Mouse (Mus musculus): ENCODE data around the gene Nat8f2.
"Not testable (repeated sequence)": the region's sequence is repeated elsewhere in the genome, so short reads cannot be mapped to it uniquely, and the experiment has no call there.

Nat8f2 gene

DNA sequence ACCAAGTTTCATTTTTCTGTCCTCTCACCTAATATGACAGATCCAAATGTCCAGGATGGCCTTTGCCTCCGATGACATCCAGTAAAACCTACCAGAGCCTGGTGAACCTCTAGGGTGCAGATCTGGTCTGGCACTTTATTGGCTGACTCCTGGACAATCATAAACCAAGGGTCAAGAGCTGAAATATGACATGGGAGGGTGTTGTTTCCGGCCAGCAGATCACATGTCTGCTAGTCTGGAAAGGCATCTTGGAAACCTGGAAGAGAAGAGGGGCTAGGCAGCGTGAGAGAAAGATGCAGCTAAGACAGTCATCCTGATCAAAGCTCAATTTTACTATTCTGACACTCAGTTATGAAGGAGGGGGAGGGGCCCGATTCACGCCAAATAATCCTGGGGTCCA is at the start of gene Nat8f2:
TSS of gene Nat8f2 (minus strand) at position 153 of the 400 bp plus-strand sequence.
- DNase-seq: not testable (repeated sequence)

DNA sequence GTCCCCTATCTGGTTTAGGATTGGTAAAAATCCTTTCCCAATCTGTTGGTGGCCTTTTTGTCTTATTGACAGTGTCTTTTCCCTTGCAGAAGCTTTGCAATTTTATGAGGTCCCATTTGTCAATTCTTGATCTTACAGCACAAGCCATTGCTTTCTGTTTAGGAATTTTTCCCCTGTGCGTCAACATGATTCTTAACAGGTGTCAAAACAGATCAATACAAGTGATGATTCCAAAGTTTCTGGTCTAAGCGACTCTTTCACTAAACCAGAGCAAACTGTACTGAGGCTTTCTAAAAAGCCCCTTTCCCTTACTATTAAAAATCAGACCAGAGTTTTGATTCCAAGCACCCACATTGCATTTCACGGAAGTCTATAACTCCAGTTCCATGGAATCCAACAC is 49.4 kb upstream of the Nat8f2 start:
- DNase-seq: not testable (repeated sequence)

DNA sequence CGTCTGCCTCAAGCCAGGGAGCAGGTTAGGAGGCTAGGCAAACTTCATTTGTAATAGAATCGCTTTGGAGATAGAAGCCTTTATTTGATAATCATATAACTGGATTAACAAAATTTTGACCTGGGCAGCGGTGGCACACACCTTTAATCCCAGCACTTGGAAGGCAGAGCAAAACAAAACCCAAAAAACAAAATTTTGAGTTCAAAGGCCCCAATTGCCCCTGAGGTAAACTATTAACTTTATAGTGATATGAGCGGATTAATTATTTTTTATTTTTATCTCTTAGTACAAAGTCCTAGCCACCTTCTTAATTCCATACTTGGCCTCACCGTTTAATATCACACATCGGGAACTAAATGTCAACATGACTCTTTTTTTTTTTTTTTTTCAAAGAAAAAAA is 47.6 kb upstream of the Nat8f2 start:
- DNase-seq: no peak

DNA sequence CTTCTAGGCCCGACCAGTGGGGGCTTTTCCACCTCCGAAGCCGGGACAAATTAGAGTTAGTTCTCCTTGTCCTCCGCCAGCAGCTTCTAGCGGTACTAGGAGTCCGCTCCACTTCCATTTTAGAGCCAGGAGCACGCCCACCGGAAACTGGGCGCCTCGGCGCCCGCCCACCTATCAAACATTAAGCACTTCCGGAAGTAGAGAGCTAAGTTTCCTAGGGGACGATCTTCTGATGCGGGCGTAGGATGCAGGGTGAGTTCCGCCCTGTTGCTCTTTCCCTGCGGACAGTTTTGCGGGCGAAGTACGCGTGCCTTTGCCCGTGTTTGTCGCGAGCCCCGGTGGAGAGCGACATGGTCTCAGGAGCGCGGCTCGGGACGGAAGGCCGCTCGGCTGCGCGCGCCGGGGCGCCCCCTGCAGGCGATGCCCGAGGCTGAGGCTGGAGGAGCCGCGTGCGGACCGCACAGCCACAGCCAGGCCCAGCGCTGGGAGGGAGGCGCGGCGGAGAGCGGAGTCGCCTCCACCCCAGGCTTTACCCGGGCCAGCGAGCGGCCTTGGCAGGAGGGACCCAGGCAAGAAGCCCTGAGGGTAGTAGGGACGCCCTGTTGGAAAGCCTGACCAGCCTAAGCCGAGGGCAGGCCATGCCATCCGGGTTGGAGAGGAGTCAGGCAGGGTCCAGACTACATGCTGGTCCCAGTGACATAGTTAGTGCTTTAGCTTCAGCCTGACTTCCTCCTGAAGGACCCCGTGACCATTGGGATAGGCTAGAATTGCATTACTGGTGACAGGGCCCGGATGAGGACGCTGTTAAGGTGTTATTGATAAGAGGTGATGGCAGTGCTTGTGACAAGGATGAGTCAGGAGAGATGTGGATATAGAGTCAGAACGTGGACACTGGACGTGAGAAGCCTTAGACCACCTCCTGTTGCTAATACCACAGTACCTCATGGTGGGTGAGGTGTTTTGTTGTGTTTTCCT is 46.9 kb upstream of the Nat8f2 start, which contains the start of gene Nat8f1:
TSS of gene Nat8f1 (minus strand) at position 149 of the 975 bp plus-strand sequence.
- peak; percentile 85 for DNase-seq

DNA sequence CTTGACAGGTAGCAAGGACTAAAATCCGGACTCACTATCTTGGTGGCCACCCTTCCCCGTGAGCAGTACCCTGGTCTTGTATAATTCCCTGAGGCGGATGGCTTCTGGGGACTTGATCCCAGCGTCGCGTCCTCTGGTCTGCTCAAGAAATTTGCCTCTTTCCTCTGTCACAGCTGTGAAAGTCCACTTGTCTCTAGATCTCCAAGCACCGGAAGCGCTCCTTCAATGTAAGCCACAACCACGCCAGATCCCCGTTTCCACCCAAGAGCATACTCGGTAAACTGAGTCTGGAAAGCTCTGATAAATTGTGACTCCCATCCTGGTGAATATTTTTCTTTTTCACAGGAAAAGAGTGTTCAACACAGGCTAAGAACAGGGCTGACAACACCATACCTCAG is 46.2 kb upstream of the Nat8f2 start:
- no peak for DNase-seq

DNA sequence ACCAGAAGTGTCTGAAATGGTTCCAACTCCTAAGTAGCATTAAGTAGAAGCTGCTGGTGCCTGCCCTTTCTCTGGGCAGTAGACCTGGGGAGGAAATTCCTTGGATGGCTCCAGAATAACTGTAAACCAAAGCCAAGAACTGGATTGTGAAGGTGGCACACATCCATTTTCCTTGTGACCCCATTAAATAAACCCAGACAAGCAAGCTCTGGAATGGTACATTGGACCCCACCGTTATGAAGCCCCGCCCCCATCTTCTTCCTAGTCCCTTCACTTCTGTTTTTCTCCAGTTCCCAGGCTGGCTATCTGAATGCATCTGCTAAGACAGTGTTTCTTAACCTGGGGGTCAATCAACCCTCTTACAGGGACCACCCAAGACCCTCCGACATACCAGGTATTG is 42.6 kb upstream of the Nat8f2 start, which contains the start of gene Tprkb:
TSS of gene Tprkb (plus strand) at position 279 of the 400 bp plus-strand sequence.
- no peak for DNase-seq

- no peak for DNase-seq
Observed at GRCm38 (mm10) chr6:85909704-85910103, 40.7 kb upstream of the Nat8f2 start.

- no peak for DNase-seq
Observed at GRCm38 (mm10) chr6:85908341-85908740, 39.4 kb upstream of the Nat8f2 start.

DNA sequence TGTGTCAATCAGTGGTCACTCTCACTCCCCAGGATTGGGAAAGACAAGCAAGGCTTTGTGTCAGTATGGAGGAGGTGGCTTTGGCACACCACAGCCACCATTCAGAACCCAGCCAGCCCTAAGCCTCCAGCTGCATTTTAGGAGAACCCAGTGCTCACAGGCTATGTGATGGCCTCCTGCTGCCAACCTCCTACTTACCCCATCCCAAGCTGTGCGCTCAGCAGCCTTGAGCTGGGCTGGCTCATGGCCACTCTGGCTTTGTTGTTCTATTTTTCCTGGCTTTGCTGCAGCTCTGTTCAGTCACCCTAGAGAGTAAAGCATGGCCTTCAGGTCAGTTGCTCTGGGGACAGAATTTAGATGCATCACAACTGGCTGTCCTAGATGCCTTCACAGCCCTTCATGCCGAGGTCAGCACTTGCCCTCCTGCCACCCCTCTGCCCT is 38.0 kb upstream of the Nat8f2 start:
- peak; percentile 62 for DNase-seq

DNA sequence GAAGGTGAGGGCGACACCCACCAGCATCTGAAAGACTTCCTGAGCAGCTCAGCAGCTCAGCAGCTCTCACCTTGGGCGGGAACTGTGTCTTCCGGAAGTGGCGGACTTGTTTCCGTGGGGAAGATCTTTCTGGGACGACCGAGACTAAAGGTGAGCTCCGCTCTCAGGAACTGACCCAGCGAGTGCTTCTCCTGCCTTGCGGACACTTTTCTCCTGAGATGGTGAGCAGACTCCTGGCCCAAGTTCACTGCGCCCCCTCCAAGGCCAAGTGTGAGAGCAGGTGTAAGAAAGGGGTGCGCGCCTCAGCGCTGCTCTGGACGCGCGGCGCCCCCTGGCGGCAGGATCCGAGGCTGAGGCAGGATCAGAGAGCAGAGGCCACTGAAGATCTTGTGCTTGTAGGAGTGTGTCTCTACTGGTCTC is 35.7 kb upstream of the Nat8f2 start, which contains the start of gene Nat8f4:
TSS of gene Nat8f4 (minus strand) at position 243 of the 420 bp plus-strand sequence.
- DNase-seq: peak; percentile 79

GRCm38 (mm10) chr6:85902303-85902702 is 33.3 kb upstream of the Nat8f2 start:
- no peak for DNase-seq

- not testable (repeated sequence) for DNase-seq
Observed at GRCm38 (mm10) chr6:85898596-85899475, 29.9 kb upstream of the Nat8f2 start.

DNA sequence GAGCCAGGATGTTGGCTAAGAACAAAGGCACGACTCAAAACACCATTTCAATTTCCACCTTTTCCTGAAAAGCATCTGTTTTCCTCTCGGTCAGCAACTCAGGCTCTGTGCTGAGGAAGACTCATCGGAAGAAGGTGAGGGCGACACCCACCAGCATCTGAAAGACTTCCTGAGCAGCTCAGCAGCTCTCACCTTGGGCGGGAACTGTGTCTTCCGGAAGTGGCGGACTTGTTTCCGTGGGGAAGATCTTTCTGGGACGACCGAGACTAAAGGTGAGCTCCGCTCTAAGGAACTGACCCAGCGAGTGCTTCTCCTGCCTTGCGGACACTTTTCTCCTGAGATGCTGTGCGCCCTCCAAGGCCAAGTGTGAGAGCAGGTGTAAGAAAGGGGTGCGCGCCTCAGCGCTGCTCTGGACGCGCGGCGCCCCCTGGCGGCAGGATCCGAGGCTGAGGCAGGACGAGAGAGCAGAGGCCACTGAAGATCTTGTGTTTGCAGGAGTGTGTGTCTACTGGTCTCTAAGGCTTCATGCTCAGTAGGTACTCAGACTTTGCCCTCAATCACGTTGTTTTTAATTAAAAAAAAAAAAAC is 26.2 kb upstream of the Nat8f2 start:
- peak; percentile 28 for DNase-seq

GRCm38 (mm10) chr6:85888961-85889360 is 20.0 kb upstream of the Nat8f2 start:
- no peak for DNase-seq

- no peak for DNase-seq
Observed at GRCm38 (mm10) chr6:85884311-85884710, 15.4 kb upstream of the Nat8f2 start.

DNA sequence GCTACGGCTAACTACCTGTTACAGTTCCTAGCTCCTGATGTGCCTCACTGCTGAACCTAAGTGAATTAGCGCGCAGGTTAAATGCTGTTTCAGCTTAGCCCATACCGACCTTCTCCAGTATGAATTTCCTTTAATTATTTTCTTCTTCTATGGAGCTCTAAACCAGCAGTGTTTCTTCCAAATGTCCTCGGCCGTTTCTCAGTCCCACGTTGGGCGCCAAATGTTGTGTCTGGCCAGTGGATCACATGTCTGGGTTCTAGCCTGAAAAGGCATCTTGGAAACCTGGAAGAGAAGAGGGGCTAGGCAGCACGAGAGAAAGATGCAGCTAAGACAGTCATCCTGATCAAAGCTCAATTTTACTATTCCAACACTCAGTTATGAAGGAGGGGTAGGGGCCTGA is 14.3 kb upstream of the Nat8f2 start:
- DNase-seq: not testable (repeated sequence)

GRCm38 (mm10) chr6:85867726-85868690 is 950 bp downstream of the Nat8f2 start:
- no peak for DNase-seq

GRCm38 (mm10) chr6:85866995-85867394 is 2.0 kb downstream of the Nat8f2 start:
- DNase-seq: not testable (repeated sequence)

DNA sequence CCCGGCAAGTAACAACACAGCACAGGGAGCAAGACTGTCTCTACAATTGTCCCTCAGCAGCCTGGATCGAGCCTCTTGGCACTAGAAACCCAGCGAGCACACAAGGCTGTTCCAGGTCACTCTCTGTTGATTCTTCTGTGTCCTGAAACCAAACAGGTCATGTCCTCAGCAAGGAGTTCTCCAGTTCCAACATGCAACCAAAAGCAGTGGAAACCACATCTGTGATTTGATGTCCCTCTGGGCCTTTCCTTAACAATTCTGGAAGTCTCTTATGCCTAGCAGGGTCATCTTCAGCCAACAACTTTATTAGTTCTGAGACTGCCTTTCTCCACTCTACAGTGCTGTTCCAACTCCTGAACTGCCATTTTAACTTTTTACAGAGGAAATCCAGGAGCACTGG is 2.8 kb downstream of the Nat8f2 start:
- not testable (repeated sequence) for DNase-seq

DNA sequence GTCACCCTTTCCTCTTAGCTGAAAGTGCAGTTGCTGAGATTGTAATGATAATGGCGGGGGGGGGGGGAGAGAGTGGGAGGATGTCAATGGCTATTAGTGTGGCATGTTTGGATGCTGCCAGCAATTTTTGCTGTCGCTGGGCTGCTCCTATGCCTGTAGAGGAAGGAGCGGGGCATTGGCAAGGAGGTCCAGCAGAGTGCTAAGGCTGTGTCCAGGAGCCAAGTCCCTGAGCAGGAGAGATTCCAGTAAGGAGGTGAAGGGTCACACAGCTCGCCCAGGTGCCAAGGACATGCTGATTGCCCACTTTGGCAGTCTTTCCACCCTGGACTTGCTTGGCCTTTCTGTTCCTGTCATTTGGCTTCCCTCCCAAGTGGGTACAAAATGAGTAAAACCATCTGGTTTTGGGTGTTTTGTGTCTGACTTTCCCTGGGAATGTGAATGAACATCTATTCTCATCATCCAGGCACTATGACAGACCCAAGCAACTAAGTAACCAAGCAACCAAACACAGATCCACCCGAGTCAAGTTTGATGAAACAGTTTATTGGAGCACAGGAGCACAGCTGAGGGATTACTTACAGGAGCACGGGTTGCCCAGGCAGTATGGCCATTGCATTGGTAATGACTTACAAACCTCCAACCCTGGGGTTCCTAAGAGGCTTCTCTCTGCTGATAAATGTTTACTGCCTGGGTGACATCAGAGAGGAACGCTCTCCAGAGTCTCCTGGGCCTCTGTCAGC is 3.9 kb downstream of the Nat8f2 start:
- peak; percentile 21 for DNase-seq

- no peak for DNase-seq
Observed at GRCm38 (mm10) chr6:85863840-85864239, 5.1 kb downstream of the Nat8f2 start.
